Comparison of ENCODE assay signal across 8 mouse cellular contexts in genomic region chr3:37976566-37976965, GRCm38 (mm10).
DNase-seq lines count a peak whose midpoint lies in the region; ATAC-seq and TF ChIP-seq lines count a peak whose summit lies in the region.

No protein-coding gene starts in this region.

- H3K4me3 ChIP-seq in intestine, embryonic 16.5 days (ENCODE audit: low read length): 0 out of 2 replicates have a peak overlapping the region, but pooled peaks have one; percentile 14
- peak overlapping the region; percentile 21 for H3K4me3 ChIP-seq in limb, embryonic 14.5 days (replicated peaks; ENCODE audit: low read length)
- H3K4me3 ChIP-seq in neural tube, embryonic 15.5 days (replicated peaks): peak overlapping the region; percentile 19
- no peak overlapping the region for H3K4me3 ChIP-seq in thymus, adult 2 months (ENCODE audit: control insufficient read depth, insufficient read depth, low read length)

- H3K9me3 ChIP-seq in intestine, embryonic 16.5 days (ENCODE audit: control insufficient read depth, low read length): no peaks in the 10 kb centered on the region
- no peaks in the 10 kb centered on the region for H3K9me3 ChIP-seq in limb, embryonic 14.5 days (ENCODE audit: control insufficient read depth, low read length)
- H3K9me3 ChIP-seq in neural tube, embryonic 15.5 days (replicated peaks): no peaks in the 10 kb centered on the region

- no peaks in the 10 kb centered on the region for H3K27me3 ChIP-seq in intestine, embryonic 16.5 days (replicated peaks; ENCODE audit: control insufficient read depth, insufficient read depth, low read length)
- no peaks in the 10 kb centered on the region for H3K27me3 ChIP-seq in limb, embryonic 14.5 days (ENCODE audit: control insufficient read depth, insufficient read depth, low read length)
- no peaks in the 10 kb centered on the region for H3K27me3 ChIP-seq in neural tube, embryonic 15.5 days (replicated peaks)
- H3K27me3 ChIP-seq in thymus, adult 2 months (ENCODE audit: control insufficient read depth, insufficient read depth, low read length): no peaks in the 10 kb centered on the region

- H3K9ac ChIP-seq in intestine, embryonic 16.5 days (ENCODE audit: low read depth, low read length): peak overlapping the region; percentile 29; the same call in 1 of the 2 replicates
- 0 out of 2 replicates have a peak overlapping the region, but pooled peaks have one; percentile 21 for H3K9ac ChIP-seq in limb, embryonic 14.5 days (ENCODE audit: low read depth, low read length, severe bottlenecking)
- no peak overlapping the region for H3K9ac ChIP-seq in neural tube, embryonic 15.5 days (replicated peaks)

- WGBS in intestine, embryonic 16.5 days: 29% methylated on average over 13 of the region's 13 CpGs
- 7% methylated on average over 13 of the region's 13 CpGs for WGBS in limb, embryonic 14.5 days
- 25% methylated on average over 13 of the region's 13 CpGs for WGBS in neural tube, embryonic 15.5 days
- WGBS in thymus, adult 2 months: 64% methylated on average over 13 of the region's 13 CpGs

- peaks cover 12% of the 10 kb centered on the region for H3K4me1 ChIP-seq in intestine, embryonic 16.5 days (ENCODE audit: control insufficient read depth, insufficient read depth, low read length)
- peaks cover 34% of the 10 kb centered on the region for H3K4me1 ChIP-seq in limb, embryonic 14.5 days (ENCODE audit: control insufficient read depth, insufficient read depth, low read length)
- H3K4me1 ChIP-seq in neural tube, embryonic 15.5 days: peaks cover 15% of the 10 kb centered on the region; the same call in 1 of the 2 replicates
- H3K4me1 ChIP-seq in thymus, adult 2 months (replicated peaks; ENCODE audit: control insufficient read depth, insufficient read depth, low read length): peaks cover 5% of the 10 kb centered on the region

- peak; percentile 61 for ATAC-seq in intestine, embryonic 16.5 days
- ATAC-seq in limb, embryonic 14.5 days (ENCODE audit: low FRiP score, low read depth): peak; percentile 78
- peak; percentile 77; the same call in 1 of the 2 replicates for ATAC-seq in neural tube, embryonic 15.5 days (ENCODE audit: low FRiP score)
- no peak for ATAC-seq in monocyte, adult 5-6 weeks (replicated peaks; ENCODE audit: insufficient number of reproducible peaks, low FRiP score, low TSS enrichment, poor library complexity, severe bottlenecking)

- H3K4me2 ChIP-seq in intestine, embryonic 16.5 days (ENCODE audit: low read depth, low read length): peak overlapping the region; percentile 36
- H3K4me2 ChIP-seq in limb, embryonic 14.5 days (replicated peaks; ENCODE audit: low read depth, low read length, severe bottlenecking): peak overlapping the region; percentile 48
- H3K4me2 ChIP-seq in neural tube, embryonic 15.5 days: peak overlapping the region; percentile 54

- no peak for TF ChIP-seq CTCF in thymus, adult 2 months (IDR thresholded peaks at IDR 0.05; ENCODE audit: borderline replicate concordance, control insufficient read depth, extremely low read depth, insufficient read depth, low read length, poor library complexity)

- H3K36me3 ChIP-seq in intestine, embryonic 16.5 days (ENCODE audit: control insufficient read depth, insufficient read depth, low read length): no peaks in the 10 kb centered on the region
- no peaks in the 10 kb centered on the region for H3K36me3 ChIP-seq in limb, embryonic 14.5 days (ENCODE audit: control insufficient read depth, insufficient read depth, low read length)
- H3K36me3 ChIP-seq in neural tube, embryonic 15.5 days: no peaks in the 10 kb centered on the region
- no peaks in the 10 kb centered on the region for H3K36me3 ChIP-seq in thymus, adult 2 months (ENCODE audit: control insufficient read depth, insufficient read depth, low read length)

- peak; percentile 45 for DNase-seq in adrenal gland, postnatal 14 days
- peak; percentile 19 to 20 for DNase-seq in cerebellum, postnatal 36 days
- peak; percentile 89 to 94 for DNase-seq in heart, adult 18-20 months
- peak; percentile 77 for DNase-seq in limb, embryonic 14.5 days (ENCODE audit: low spot score)
- no peak for DNase-seq in thymus, adult 2 months

- no peak for TF ChIP-seq POLR2A in limb, embryonic 14.5 days (IDR thresholded peaks at IDR 0.05; ENCODE audit: borderline replicate concordance, extremely low read depth, insufficient read depth, insufficient read length)
- TF ChIP-seq POLR2A in thymus, adult 2 months (IDR thresholded peaks at IDR 0.05; ENCODE audit: control insufficient read depth, extremely low read depth, insufficient read depth, low read length, poor library complexity): no peak

- H3K27ac ChIP-seq in intestine, embryonic 16.5 days (ENCODE audit: low read length): peak overlapping the region; percentile 26
- no peak overlapping the region for H3K27ac ChIP-seq in limb, embryonic 14.5 days (replicated peaks; ENCODE audit: low read depth, low read length)
- no peak overlapping the region for H3K27ac ChIP-seq in neural tube, embryonic 15.5 days (replicated peaks)
- no peak overlapping the region for H3K27ac ChIP-seq in thymus, adult 2 months (ENCODE audit: control insufficient read depth, insufficient read depth, low read length)
